Mouse (Mus musculus) cerebellum, adult 11 months (tissue): ENCODE measurements around the gene Slc16a14.

ENCODE experiments used
- DNase-seq: peaks from one replicate; pipeline ENCODE4 v3.0.0; 2022

Gene Slc16a14

GRCm38 (mm10) chr1:84904467-84904866 is 30.5 kb downstream of the Slc16a14 start:
- no peak for DNase-seq

- no peak for DNase-seq
These were observed 35.8 kb downstream of the Slc16a14 start for GRCm38 (mm10) chr1:84899156-84899555.

- no peak for DNase-seq
These were observed 37.6 kb downstream of the Slc16a14 start for GRCm38 (mm10) chr1:84897364-84897763.

GRCm38 (mm10) chr1:84891746-84892145 is 43.2 kb downstream of the Slc16a14 start:
- DNase-seq = no peak

GRCm38 (mm10) chr1:84890503-84890902 is 44.4 kb downstream of the Slc16a14 start:
- DNase-seq = no peak

- DNase-seq = no peak
These were observed 44.9 kb downstream of the Slc16a14 start for GRCm38 (mm10) chr1:84890005-84890393.

- no peak for DNase-seq
These were observed 45.5 kb downstream of the Slc16a14 start for GRCm38 (mm10) chr1:84889330-84890004.

- DNase-seq = no peak
These were observed 49.0 kb downstream of the Slc16a14 start for GRCm38 (mm10) chr1:84885921-84886320.

- peak; percentile 4 for DNase-seq
These were observed 49.8 kb downstream of the Slc16a14 start for GRCm38 (mm10) chr1:84885174-84885573.

- no peak for DNase-seq
These were observed 51.0 kb downstream of the Slc16a14 start for GRCm38 (mm10) chr1:84883889-84884288.

GRCm38 (mm10) chr1:84882937-84883336 is 52.0 kb downstream of the Slc16a14 start:
- no peak for DNase-seq

GRCm38 (mm10) chr1:84882066-84882532 is 52.8 kb downstream of the Slc16a14 start:
- DNase-seq = no peak

- DNase-seq = no peak
These were observed 53.5 kb downstream of the Slc16a14 start for GRCm38 (mm10) chr1:84881248-84882065.

- no peak for DNase-seq
These were observed 55.3 kb downstream of the Slc16a14 start for GRCm38 (mm10) chr1:84879571-84880120.

GRCm38 (mm10) chr1:84877590-84877989 is 57.3 kb downstream of the Slc16a14 start:
- no peak for DNase-seq

- no peak for DNase-seq
These were observed 62.0 kb downstream of the Slc16a14 start for GRCm38 (mm10) chr1:84872939-84873338.

- DNase-seq = no peak
These were observed 62.8 kb downstream of the Slc16a14 start for GRCm38 (mm10) chr1:84872105-84872504.

GRCm38 (mm10) chr1:84871131-84871530 is 63.8 kb downstream of the Slc16a14 start:
- DNase-seq = no peak

- no peak for DNase-seq
These were observed 65.4 kb downstream of the Slc16a14 start for GRCm38 (mm10) chr1:84869498-84869897.

- no peak for DNase-seq
These were observed 66.1 kb downstream of the Slc16a14 start for GRCm38 (mm10) chr1:84868841-84869240.

- DNase-seq = no peak
These were observed 66.6 kb downstream of the Slc16a14 start for GRCm38 (mm10) chr1:84868311-84868710.

GRCm38 (mm10) chr1:84866706-84867230 is 68.2 kb downstream of the Slc16a14 start:
- DNase-seq = no peak

GRCm38 (mm10) chr1:84866231-84866630 is 68.7 kb downstream of the Slc16a14 start:
- DNase-seq = no peak

- no peak for DNase-seq
These were observed 70.3 kb downstream of the Slc16a14 start for GRCm38 (mm10) chr1:84864645-84865044.
